Mouse (Mus musculus) testis, adult 2 months (tissue): ENCODE results near the gene Fam214a.

ENCODE experiments used
- CTCF ChIP-seq: fragments of 200-500 bp; IDR thresholded peaks from 2 replicates; pipeline ENCODE4 v1.5.1; 2012; ENCODE audit warnings: low read depth, mild to moderate bottlenecking, inconsistent platforms, low read length, moderate library complexity; ENCODE audit not compliant: control insufficient read depth, insufficient read depth, insufficient replicate concordance
- POLR2A ChIP-seq: fragments of 200-500 bp; IDR thresholded peaks from 2 replicates; pipeline ENCODE4 v1.6.1; 2012; ENCODE audit warnings: low read depth, mild to moderate bottlenecking, inconsistent platforms, low read length, moderate library complexity; ENCODE audit not compliant: control insufficient read depth

- no peak for TF ChIP-seq CTCF
- TF ChIP-seq POLR2A, result no peak
Measured at GRCm38 (mm10) chr9:75002262-75002661, 49.6 kb downstream of the Fam214a start.
